Mouse (Mus musculus): ENCODE data around the gene Btbd9.

GRCm38 (mm10) chr17:30445805-30446441 is 130.4 kb downstream of the Btbd9 start:
- no peak for TF ChIP-seq POLR2A (IDR thresholded peaks at IDR 0.05; ENCODE audit: extremely low read depth, insufficient read depth, low read length)
- no peak for TF ChIP-seq CTCF (IDR thresholded peaks at IDR 0.05; ENCODE audit: low read depth, low read length)
